Mouse (Mus musculus): ENCODE measurements around the gene Mapt.

Gene Mapt

DNA sequence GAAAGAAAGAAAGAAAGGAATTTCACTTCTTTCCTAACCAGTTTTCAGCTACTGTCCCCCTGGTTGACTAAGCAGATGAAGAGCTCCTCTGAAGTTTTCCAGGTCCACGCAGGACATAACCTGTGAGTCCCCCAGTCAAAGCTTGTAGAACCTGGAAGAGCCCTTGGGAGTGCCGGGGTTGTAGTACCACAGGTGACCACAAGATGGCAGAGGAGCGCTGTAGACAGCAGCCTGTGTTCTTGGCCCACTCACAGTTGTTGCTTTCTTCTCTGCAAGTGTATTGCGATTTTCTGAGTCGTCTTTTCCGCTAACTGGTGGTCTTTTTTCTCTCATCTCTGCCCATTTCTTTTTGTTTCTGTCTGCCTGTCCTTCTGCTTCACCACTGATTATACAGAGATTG, 84.5 kb downstream of the Mapt start:
- peak; percentile 21 to 63 for DNase-seq (ENCODE audit: low spot score in 2 of 2)

DNA sequence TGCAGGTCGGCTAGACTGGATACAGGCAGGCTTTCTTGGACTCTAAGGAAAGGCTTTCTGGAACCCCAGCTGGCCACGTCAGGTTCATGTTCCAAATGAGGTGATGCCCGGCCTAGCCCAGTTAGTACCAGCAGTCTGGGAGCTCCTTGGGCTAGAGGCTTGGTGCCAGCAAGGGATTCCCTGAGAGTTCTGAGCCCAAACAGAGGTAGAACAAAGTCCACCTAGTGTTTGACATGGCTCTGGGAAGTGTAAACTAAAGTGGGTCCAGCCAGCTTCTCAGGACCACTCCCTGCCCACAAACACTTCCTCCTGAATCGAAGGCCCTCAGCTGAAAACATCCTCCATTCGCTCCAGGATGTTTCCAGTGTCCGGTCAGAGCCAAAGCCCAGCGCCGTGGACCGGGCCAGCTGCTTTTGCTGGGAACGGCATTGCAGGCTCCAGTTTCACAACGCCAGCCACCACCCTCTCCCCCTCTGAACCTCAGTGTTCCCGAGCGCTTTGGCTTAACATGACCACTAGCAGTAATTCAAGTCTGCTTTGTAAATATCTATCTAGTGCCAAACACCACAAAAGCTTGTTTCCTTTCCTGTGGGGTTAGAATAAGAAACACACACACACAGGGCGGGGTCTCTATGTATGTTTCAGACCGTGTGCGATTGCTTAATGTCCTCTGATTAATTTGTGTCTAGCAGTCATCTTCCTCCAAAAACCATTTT, 85.7 kb downstream of the Mapt start:
- DNase-seq (ENCODE audit: low spot score in 2 of 2), result peak; percentile 55 to 60

DNA sequence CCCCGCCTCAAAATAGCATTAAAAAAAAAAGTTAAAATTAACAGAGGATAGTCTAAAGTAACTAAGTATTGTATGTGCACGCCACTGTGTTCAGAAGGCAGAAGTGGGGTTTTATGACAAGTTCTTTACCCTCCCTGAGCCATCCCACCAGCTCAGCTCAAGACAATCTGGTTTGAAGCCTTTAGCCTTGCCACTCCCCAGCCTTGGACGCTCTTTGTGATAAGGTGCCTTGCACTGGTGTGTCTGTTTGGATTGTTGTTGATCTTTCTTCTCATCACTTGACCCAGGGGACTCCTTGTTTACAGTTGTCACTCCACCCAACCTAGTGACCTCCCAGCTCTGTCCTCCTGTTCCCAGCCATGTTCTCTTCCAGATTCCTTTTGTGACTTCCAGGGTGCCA, 86.4 kb downstream of the Mapt start:
- DNase-seq (ENCODE audit: low spot score in 2 of 2), result no peak

DNA sequence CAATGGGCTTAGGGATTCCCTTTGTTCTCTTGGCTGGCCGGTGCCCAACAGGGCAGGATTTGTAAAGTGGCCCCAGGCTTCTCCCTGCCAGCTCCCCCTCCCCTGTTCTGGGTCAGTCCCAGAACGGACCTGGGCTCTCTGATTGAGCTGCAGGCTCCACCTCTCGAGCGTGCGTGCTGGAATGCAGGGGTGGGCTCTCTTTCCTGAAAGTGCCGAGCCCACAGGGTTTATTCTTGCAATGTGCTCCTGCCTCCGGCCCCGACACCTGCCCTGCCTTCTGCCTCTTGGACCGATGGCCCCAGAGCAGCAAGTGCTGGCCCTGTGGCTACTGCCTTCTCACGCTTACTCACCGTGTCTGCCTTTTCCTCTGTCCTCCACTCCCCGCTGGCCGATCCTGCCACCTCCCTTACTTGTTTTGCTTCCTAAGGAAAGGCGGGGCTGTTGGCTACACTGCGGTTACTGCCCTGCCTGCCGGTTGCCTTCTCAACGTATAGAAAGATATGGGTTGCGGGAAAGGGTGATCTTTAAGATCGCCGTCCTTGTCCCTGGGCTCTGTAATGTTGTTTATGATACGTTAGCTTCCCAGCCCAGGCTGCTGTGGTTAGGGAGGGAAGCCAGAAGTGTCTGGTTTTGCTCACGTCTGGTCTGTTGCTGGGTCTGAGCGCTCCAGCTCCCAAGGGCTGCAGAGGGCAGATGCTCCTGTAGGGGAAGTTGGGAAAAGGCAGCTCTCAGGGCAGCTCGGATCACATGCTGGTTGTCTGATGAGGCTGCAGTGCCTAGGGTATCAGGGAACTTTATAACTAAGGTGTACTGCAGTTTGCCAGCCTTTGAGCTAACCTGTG, 88.0 kb downstream of the Mapt start:
- peak; percentile 28 to 47 for DNase-seq (ENCODE audit: low spot score in 2 of 2)

DNA sequence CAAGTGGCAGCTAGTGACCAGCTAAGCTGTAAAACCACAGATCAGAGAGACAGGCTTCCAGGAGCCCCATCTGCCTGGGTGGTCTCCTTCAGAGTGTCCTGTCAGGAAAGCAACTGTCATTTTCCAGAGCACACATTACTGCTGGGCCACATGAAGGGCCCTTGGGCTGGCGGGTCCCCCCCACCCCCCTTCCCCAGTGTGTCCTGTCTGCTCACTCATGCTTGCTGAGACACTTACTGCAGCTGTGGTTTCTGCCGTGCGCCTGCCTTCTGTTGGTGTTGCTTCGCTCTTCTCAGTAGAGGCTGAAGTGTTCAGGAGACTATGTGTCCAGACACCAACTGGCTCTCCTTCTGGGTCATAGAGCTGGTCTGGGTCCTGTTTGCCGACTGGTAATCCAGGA, 89.3 kb downstream of the Mapt start:
- no peak for DNase-seq (ENCODE audit: low spot score in 2 of 2)

DNA sequence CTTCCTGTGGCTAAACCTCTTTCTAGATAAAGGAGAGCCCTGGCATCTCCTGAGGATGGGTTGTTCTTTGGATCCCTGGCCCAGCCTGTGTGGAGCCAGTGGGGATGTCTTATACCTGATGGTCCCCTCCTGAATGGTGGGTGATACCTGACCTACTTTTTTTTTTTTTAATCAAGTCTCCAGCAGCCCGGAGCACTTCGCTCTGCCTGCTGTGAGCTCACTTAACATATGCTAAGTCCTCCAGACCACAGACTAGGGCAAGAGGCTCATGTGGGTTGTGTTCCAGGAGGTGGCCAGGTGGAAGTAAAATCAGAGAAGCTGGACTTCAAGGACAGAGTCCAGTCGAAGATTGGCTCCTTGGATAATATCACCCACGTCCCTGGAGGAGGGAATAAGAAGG, 91.0 kb downstream of the Mapt start:
- DNase-seq (ENCODE audit: low spot score in 2 of 2), result no peak

DNA sequence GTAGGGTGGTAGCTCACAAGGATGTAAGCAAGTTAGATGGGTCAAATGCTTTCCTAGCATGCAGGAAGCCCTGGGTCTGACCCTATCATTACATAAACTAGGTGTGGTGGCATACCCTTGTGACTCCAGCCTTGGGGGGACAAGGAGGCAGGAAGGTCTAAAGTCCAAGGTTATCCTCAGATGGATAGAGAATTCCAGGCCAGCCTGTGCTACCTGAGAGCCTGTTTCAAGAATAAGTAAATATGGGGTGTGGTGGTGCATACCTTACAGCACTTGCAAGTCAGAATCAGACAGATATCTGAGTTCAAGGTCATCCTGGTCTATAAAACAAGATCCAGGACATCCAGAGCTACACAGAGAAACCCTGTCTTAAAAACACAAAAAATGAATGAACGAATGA, 96.3 kb downstream of the Mapt start:
- DNase-seq (ENCODE audit: low spot score in 2 of 2), result no peak

DNA sequence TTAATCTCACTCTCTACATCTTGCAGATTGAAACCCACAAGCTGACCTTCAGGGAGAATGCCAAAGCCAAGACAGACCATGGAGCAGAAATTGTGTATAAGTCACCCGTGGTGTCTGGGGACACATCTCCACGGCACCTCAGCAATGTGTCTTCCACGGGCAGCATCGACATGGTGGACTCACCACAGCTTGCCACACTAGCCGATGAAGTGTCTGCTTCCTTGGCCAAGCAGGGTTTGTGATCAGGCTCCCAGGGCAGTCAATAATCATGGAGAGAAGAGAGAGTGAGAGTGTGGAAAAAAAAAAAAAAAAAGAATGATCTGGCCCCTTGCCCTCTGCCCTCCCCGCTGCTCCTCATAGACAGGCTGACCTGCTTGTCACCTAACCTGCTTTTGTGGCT, 96.8 kb downstream of the Mapt start:
- no peak for DNase-seq (ENCODE audit: low spot score in 2 of 2)

DNA sequence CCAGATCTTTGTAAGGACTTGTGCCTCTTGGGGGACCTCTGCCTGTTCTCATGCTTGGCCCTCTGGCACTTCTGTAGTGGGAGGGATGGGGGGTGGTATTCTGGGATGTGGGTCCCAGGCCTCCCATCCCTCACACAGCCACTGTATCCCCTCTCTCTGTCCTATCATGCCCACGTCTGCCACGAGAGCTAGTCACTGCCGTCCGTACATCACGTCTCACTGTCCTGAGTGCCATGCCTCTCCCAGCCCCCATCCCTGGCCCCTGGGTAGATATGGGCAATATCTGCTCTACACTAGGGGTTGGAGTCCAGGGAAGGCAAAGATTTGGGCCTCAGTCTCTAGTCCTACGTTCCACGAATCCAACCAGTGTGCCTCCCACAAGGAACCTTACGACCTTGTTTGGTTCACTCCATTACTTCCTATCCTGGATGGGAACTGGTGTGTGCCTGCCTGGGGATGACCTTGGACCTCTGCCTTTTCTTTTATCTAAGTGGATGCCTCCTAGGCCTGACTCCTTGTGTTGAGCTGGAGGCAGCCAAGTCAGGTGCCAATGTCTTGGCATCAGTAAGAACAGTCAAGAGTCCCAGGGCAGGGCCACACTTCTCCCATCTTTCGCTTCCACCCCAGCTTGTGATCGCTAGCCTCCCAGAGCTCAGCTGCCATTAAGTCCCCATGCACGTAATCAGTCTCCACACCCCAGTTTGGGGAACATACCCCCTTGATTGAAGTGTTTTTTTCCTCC, 98.2 kb downstream of the Mapt start:
- DNase-seq (ENCODE audit: low spot score in 2 of 2), result no peak

DNA sequence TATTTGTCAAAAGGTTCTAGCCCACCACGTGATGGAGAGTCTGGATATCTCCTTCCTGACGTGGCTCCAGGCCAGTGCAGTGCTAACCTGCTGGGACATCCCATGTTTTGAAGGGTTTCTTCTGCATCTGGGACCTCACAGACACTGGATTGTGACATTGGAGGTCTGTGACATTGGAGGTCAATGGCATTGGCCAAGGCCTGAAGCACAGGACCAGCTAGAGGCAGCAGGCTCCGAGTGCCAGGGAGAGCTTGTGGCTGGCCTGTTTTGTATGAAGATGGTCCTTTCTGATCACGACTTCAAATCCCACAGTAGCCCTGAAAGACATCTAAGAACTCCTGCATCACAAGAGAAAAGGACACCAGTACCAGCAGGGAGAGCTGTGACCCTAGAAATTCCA, 99.0 kb downstream of the Mapt start:
- no peak for DNase-seq (ENCODE audit: low spot score in 2 of 2)

DNA sequence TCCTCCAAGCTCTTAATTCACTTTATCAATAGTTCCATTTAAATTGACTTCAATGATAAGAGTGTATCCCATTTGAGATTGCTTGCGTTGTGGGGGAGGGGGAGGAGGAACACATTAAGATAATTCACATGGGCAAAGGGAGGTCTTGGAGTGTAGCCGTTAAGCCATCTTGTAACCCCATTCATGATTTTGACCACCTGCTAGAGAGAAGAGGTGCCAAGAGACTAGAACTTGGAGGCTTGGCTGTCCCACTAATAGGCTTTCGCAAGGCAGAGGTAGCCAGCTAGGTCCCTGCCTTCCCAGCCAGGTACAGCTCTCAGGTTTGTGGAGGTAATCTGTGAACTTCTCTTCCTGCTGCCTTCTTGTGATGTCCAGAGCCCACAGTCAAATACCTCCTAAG, 100.0 kb downstream of the Mapt start:
- no peak for DNase-seq (ENCODE audit: low spot score in 2 of 2)

DNA sequence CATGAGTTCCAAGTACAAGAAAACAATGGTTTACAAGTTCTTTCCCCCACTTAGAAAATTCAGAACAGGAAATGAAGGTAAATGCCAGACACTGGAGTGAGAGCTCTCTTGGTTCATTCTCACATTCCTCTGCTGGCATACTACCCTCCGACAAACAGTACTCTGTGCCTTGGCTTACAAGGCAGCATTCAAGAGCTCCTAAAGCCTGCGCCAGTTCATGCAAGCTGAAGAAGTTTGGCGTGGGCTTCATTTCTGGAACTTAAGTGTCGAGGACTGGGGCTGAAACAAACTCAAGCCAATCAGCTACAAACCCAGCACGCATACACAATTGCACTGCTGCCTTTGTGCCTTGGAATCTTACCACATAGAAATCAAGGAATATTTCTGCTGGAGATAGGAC, 100.9 kb downstream of the Mapt start:
- no peak for DNase-seq (ENCODE audit: low spot score in 2 of 2)

DNA sequence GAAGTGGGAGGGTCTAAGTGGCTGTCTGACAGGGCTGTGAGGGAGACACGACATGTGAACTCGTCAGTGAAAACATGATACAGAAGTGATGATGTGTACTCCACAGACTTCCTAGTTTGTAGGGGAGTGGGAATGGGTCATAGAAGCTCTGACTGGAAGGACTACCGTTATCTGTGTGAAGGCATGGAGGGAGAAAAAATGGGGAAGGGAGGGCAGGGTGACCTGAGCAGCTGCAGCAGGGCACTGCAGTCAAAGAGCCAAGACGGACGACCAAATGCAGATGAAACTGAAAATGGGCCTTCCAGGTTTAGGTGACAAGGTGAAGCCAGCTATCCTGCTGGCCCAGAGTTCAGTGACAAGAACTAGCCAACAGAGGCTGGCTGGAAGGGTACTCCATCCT, 102.9 kb downstream of the Mapt start:
- no peak for DNase-seq (ENCODE audit: low spot score in 2 of 2)

DNA sequence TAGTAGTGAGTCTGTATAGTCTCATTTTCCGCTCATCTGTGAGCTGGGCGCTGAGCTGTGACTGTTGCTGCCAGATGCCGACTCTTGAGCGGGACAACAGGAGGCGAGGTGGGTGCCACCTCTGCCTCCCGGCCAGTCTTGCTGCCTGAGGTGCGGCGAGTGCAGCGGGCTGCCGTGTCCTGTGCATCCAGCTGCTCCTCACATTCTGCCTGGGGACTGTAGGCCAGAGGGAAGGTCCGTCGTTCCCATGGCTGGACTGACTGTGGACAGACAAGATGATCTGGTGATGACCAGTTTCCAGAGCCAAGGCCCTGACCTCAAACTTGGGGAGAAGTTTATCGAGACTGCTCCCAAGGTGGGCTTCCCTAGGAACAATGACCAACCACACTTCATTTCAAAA, 103.8 kb downstream of the Mapt start:
- no peak for DNase-seq (ENCODE audit: low spot score in 2 of 2)

DNA sequence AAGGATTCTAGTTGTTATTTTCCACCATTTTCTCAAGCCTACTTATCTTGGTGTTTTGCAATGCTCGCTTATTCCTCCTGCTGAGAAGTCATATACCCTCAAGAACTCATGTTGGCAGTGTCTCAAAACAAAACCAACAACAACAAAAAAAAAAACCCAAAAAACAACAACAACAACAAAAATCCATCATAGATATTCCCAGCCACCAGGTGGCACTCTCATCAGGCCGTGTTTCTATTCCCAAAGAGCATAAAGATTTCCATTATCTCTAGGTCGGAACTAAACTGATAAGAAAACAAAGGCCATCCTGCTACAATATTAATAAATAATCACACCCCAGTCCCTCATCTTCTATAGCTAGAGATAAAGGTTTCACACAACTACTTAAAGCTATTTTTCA, 115.7 kb downstream of the Mapt start:
- peak in 1 of 2 experiments; percentile 12 for DNase-seq (ENCODE audit: low spot score in 2 of 2)

DNA sequence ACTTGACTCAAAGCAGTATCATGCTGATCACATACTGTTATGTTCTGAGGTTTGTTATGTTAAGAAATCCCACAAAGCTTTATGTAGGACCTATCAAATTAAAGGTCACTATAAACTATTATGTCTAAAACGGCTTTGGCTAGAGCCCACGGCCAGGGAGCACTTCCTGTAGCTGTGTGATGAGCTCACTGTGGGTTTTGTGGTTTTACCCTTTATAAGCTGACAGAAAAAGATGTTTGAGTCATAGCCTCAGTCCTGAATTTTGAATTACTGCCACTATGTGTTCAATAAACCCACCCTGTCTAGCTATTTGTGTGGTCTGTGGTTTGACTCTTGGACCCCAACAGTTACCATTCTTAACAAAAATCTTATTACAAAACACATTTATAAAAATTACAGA, 130.6 kb downstream of the Mapt start:
- DNase-seq (ENCODE audit: low spot score in 2 of 2), result no peak

DNA sequence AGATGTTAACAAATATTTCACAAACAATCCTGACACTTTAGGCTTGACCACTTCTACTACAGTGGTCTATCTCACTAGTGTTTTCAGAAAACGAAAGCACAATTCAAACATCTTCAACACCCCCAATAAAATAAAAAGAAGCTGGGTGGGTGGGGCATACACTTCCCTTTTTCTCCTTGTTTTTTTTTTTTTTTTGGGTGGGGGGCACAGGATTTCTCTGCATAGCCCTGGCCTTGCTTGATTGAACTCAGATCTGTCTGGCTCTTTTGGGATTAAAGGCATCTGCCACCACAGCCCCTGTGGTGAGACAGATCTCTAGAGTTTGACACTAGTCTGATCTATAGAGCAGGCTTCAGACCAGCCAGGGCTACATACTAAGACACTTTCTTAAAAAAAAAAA, 131.5 kb downstream of the Mapt start:
- no peak for DNase-seq (ENCODE audit: low spot score in 2 of 2)

DNA sequence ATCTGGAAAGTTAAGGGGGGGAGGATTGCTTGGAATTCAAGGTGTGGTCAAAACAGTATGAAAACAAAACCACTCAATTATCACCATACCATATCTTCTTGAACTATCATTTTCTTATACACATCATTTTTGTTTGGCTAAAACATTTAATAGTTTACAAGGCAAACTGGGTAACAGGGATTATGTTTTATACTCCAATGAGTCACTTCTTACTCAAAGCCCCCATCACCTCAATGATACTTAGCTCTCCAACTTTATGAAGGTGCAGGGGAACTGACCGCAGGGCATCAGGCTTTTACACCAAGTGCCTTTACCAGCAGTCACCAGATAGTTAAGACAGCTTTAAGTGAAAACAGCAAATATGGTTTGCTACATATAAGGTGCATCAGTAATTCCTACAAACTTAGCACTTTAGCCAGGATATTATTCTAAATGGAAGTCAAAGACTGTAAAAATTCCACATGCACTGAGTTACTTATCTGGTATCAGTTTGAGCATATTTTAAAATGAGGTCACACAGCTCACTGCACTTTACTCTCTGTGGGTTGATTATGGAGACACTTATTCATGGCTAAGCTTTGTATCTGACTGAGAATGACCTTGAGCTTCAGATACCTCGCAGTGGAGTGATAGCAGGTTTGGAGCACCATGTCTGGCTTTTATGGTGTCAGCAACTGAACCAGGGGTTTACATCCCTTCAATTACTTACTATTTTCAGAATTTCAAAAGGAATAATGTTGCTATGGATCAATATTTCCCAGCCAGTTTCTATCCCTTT, 132.8 kb downstream of the Mapt start:
- no peak for DNase-seq (ENCODE audit: low spot score in 2 of 2)

DNA sequence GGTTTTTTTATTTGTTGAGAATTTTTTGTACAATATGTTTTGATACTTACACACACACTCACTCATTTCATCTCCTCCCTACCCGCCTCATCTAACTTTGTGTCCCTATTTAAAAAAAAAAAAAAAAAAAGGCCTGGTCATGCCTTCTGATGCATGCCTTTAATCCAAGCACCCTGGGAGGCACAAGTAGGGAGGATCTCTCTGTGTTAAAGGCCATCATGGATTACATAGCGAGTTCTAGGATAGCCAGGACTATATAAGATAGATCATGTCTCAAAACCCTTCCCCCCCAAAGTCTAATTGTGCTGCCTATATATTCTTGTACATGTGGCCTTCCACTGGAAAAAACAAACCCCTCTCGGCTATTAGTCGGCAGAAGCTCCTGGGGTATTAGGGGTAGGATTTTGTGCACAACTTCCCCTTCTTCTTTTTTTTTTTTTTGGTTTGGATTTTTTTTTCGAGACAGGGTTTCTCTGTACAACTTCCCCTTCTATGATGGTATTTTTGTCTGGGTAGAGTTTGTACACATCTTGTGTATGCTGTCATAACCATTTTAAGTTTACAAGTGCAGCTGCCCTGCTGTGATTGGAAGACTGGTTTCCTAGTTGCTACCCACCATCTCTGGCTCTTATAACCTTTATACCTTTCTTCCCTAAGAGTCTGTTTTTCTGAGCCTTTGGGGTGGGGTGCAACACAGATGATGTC, 136.4 kb downstream of the Mapt start:
- DNase-seq (ENCODE audit: low spot score in 2 of 2), result no peak

DNA sequence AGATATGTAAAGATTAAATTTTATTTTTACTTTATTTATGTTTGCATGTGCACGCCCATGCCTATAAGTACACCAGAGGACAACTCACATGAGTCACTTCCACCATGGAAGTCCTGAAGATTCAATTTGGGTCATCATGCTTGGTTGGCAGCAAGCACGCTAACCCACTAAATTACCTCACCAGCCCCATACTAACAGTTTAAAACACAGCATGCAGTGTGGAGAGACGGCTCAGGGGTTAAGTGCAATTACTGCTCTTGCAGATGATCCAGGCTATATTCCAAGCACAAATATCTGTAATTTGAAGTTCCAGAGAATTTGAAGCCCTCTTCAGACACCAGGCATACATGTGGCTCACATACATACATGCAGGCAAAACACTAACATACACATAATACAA, 145.1 kb downstream of the Mapt start:
- DNase-seq (ENCODE audit: low spot score in 2 of 2), result no peak

DNA sequence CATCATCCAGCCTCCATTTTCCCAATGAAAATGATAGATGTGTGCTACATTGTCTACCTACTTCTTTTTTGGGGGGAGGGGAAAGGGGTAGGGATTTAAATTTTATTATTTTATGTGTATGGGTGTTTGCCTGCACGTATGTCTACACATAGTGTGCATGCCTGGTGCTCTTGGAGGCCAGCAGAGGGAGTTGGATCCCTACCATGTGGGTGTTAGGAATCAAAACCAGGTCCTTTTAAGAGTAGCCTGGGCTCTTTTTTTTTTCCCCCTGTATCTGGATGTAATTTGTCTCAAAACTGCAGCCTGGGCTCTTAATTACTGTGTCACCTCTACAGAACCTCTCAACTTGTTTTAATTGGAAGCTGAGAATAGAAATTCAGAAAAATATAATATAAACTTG, 148.4 kb downstream of the Mapt start:
- DNase-seq (ENCODE audit: low spot score in 2 of 2), result no peak
